Mouse (Mus musculus) liver, postnatal 0 days (tissue): ENCODE results near the gene Stx8.

Experiments
- CTCF ChIP-seq: sonication (generic); IDR thresholded peaks from 2 replicates; pipeline ENCODE4 v1.5.1; 2016; ENCODE audit warnings: antibody characterized with exemption, low read depth
- EP300 ChIP-seq: IDR thresholded peaks from 2 replicates; pipeline ENCODE4 v1.6.1; 2016; ENCODE audit warnings: antibody characterized with exemption, low read depth, mild to moderate bottlenecking

DNA sequence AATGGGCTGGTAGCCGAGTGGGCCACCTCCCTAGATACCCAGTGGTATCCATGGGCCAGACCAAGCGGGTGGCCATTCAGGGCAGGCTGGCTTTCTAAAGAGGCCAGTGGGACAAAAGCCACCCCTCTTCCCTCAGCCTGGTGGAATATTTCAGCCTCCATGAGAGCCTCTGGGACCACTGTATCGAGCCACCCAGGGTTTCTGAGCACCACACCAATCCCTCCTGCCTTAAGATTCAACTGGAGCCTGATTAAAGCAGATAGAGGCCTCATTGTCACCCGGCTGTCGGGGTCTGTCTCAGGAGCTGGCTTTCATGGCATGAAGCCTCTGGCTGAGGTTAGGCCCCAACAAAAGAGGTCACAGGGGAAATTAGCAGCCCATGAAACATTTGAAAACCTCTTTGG, 260.7 kb downstream of the Stx8 start:
- TF ChIP-seq CTCF (no peak), EP300 (no peak)
